ENCODE assay signal across 7 mouse cellular contexts in genomic region chr16:34525866-34526265, GRCm38 (mm10). TPM values are rescaled to one million over a fixed set of nuclear protein-coding genes. Genes with fewer than 3 reads are reported as not detected.
DNase-seq lines count a peak whose midpoint lies in the region; ATAC-seq lines count a peak whose summit lies in the region.

No protein-coding gene starts in this region.

- WGBS in liver, embryonic 12.5 days (ENCODE audit: insufficient replicate concordance) = 69% methylated on average over 8 of the region's 8 CpGs

- no peaks in the 10 kb centered on the region for H3K27me3 ChIP-seq in liver, embryonic 12.5 days (replicated peaks)

- DNase-seq in layer of hippocampus, adult 11-12 months (ENCODE audit: low spot score) = peak; percentile 65
- no peak for DNase-seq in layer of hippocampus, postnatal 25 days (ENCODE audit: extremely low spot score in 1 of 2, low spot score in 1 of 2)
- peak; percentile 74 to 83 for DNase-seq in frontal cortex, adult 2 months (ENCODE audit: extremely low spot score in 1 of 2, low spot score in 1 of 2)
- peak; percentile 49 to 54 for DNase-seq in layer of hippocampus, postnatal 36 days
- DNase-seq in right cerebral cortex, postnatal 4 days = peak; percentile 26

- no peak overlapping the region for H3K4me2 ChIP-seq in liver, embryonic 12.5 days

- ATAC-seq in liver, embryonic 12.5 days = no peak
- no peak for ATAC-seq in activated CD4-positive, CD25-positive, alpha-beta regulatory T cell, adult 4 months

- H3K4me3 ChIP-seq in liver, embryonic 12.5 days = no peak overlapping the region

- no peaks in the 10 kb centered on the region for H3K36me3 ChIP-seq in liver, embryonic 12.5 days

- H3K27ac ChIP-seq in liver, embryonic 12.5 days = no peak overlapping the region

- no peaks in the 10 kb centered on the region for H3K4me1 ChIP-seq in liver, embryonic 12.5 days

- H3K9ac ChIP-seq in liver, embryonic 12.5 days = no peak overlapping the region

- H3K9me3 ChIP-seq in liver, embryonic 12.5 days (replicated peaks) = no peaks in the 10 kb centered on the region

RNA-seq across cellular contexts. Expression of gene Kalrn, which starts 47.5 kb away (rescaled TPM):
- total RNA-seq in layer of hippocampus, postnatal 25 days (2021) = 100 to 1,000 TPM; 456 to 578 TPM
- polyA plus RNA-seq in frontal cortex, adult 2 months (2012; rRNA removed) = 177 and 178 TPM in 2 replicates
- total RNA-seq in layer of hippocampus, postnatal 36 days (2021) = 100 to 1,000 TPM; 472 to 547 TPM
- 18.4 and 18.6 TPM in 2 replicates for polyA plus RNA-seq in liver, embryonic 12.5 days (2016; fragmentation: Nextera tagmentation; extraction: Ambion mirVana)
- under 1 TPM in 1 of 2 experiments, not detected in 1; 0.34 TPM for polyA plus RNA-seq in activated CD4-positive, CD25-positive, alpha-beta regulatory T cell, adult 4 months (2017; shearing (Covaris generic))

Comparison
In these comparisons a context has a peak if more than half of its experiments do, and no peak if none do; other contexts are left out.
1. DNase-seq: peak in layer of hippocampus, adult 11-12 months (single experiment), frontal cortex, adult 2 months (2 of 2), layer of hippocampus, postnatal 36 days (2 of 2) and right cerebral cortex, postnatal 4 days (single experiment); none in layer of hippocampus, postnatal 25 days (0 of 2).
2. RNA of gene Kalrn, which starts 47.5 kb away (polyA plus RNA-seq): 177 to 178 TPM in frontal cortex, adult 2 months and 18.4 to 18.6 TPM in liver, embryonic 12.5 days; 0.34 TPM in activated CD4-positive, CD25-positive, alpha-beta regulatory T cell, adult 4 months; every median in the first group is over 10 times any median in the second.